In the genomic region with DNA sequence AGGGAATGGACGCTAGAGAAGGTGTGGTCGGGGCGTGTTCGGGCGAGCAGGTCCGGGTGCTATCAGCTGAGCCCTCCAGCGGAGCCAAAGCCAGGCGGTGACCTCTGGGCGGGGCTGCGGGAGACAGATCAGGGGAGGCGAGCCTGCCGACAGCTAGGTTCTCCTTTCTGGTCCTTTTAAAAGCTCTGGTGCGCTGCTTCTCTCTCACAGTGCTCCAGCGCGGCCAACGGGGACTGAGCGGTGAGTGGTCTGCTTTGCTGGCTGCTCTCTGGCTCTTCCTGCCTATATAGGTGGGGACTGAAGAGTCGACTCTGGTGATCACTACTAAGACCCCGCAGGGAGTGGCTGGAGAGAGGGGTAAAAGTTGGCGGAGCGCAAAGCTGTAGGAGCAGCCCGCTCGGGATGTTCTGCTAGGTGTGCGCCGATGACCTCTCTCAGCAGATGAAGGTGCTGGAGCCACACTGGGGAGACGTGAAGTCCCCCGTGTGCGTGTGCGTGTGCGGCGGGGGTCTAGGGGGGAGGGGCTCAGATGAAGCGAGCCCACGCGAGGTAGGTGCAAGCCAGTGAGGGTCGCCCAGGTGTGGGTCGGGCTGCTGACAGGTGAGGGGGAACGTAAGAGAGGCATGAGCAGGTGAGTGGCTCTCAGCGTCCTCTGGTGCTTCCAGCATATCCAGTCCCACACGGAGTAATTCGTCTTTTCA, we compare ENCODE assay signal across 8 mouse cellular contexts. TPM values are rescaled to one million over a fixed set of nuclear protein-coding genes. Genes with fewer than 3 reads are reported as not detected.
A peak's percentile ranks its signal among the peaks of the same experiment; 100 is the strongest.
DNase-seq lines count a peak whose midpoint lies in the region; ATAC-seq and TF ChIP-seq lines count a peak whose summit lies in the region.

No protein-coding gene starts in this region.

- no peaks in the 10 kb centered on the region for H3K9me3 ChIP-seq in intestine, embryonic 14.5 days (ENCODE audit: control insufficient read depth, low read length)
- no peaks in the 10 kb centered on the region for H3K9me3 ChIP-seq in liver, embryonic 16.5 days (replicated peaks; ENCODE audit: control insufficient read depth, low read length)
- H3K9me3 ChIP-seq in neural tube, embryonic 11.5 days (ENCODE audit: control insufficient read depth, low read length): no peaks in the 10 kb centered on the region

- H3K9ac ChIP-seq in intestine, embryonic 14.5 days (ENCODE audit: low read length): no peak overlapping the region
- no peak overlapping the region for H3K9ac ChIP-seq in liver, embryonic 16.5 days (ENCODE audit: low read depth, low read length)
- peak overlapping the region; percentile 31 for H3K9ac ChIP-seq in neural tube, embryonic 11.5 days (ENCODE audit: low read length)

- H3K36me3 ChIP-seq in intestine, embryonic 14.5 days (ENCODE audit: control insufficient read depth, insufficient read depth, low read length): no peaks in the 10 kb centered on the region
- no peaks in the 10 kb centered on the region for H3K36me3 ChIP-seq in liver, embryonic 16.5 days (ENCODE audit: control insufficient read depth, insufficient read depth)
- no peaks in the 10 kb centered on the region for H3K36me3 ChIP-seq in neural tube, embryonic 11.5 days (ENCODE audit: control insufficient read depth, insufficient read depth, low read length)

- ATAC-seq in cerebellum, adult (ENCODE audit: insufficient number of reproducible peaks, low FRiP score, low TSS enrichment): peak; percentile 46
- peak; percentile 53 for ATAC-seq in intestine, embryonic 14.5 days (replicated peaks; ENCODE audit: low FRiP score, low TSS enrichment, low read depth)
- ATAC-seq in liver, embryonic 16.5 days (ENCODE audit: low read depth): peak; percentile 56
- ATAC-seq in neural tube, embryonic 11.5 days (ENCODE audit: insufficient read depth, low FRiP score, low TSS enrichment): peak; percentile 61

- H3K27ac ChIP-seq in bone marrow macrophage, adult 2 months (ENCODE audit: insufficient read depth, low read depth, low read length): no peak overlapping the region
- no peak overlapping the region for H3K27ac ChIP-seq in intestine, embryonic 14.5 days (ENCODE audit: low read depth)
- H3K27ac ChIP-seq in liver, embryonic 16.5 days (ENCODE audit: low read length): no peak overlapping the region
- H3K27ac ChIP-seq in neural tube, embryonic 11.5 days (ENCODE audit: low read depth, low read length): no peak overlapping the region

- no peak for TF ChIP-seq CTCF in bone marrow macrophage, adult 2 months (IDR thresholded peaks at IDR 0.05; ENCODE audit: low read depth, low read length)

- WGBS in intestine, embryonic 14.5 days: under 1% methylated on average over 40 of the region's 40 CpGs
- WGBS in liver, embryonic 16.5 days (ENCODE audit: insufficient replicate concordance): under 1% methylated on average over 40 of the region's 40 CpGs
- WGBS in neural tube, embryonic 11.5 days: under 1% methylated on average over 40 of the region's 40 CpGs

- peak overlapping the region; percentile 62 for H3K4me2 ChIP-seq in intestine, embryonic 14.5 days (ENCODE audit: low read length)
- H3K4me2 ChIP-seq in liver, embryonic 16.5 days (ENCODE audit: low read depth, low read length): peak overlapping the region; percentile 62
- peak overlapping the region; percentile 75 for H3K4me2 ChIP-seq in neural tube, embryonic 11.5 days (ENCODE audit: low read depth)

- no peaks in the 10 kb centered on the region for H3K4me1 ChIP-seq in bone marrow macrophage, adult 2 months (ENCODE audit: control insufficient read depth, insufficient read depth, low read length)
- peaks cover 11% of the 10 kb centered on the region for H3K4me1 ChIP-seq in intestine, embryonic 14.5 days (replicated peaks; ENCODE audit: control insufficient read depth, insufficient read depth, low read length)
- H3K4me1 ChIP-seq in liver, embryonic 16.5 days (ENCODE audit: control insufficient read depth, low read depth, low read length): peaks cover 10% of the 10 kb centered on the region
- H3K4me1 ChIP-seq in neural tube, embryonic 11.5 days (ENCODE audit: control insufficient read depth, insufficient read depth, low read length): peaks cover 11% of the 10 kb centered on the region; the same call in 1 of the 2 replicates

- no peak for TF ChIP-seq POLR2A in bone marrow macrophage, adult 2 months (IDR thresholded peaks at IDR 0.05; ENCODE audit: borderline replicate concordance, low read depth, low read length)

- peak overlapping the region; percentile 41 for H3K4me3 ChIP-seq in bone marrow macrophage, adult 2 months (ENCODE audit: insufficient read depth, low read length)
- peak overlapping the region; percentile 21 for H3K4me3 ChIP-seq in intestine, embryonic 14.5 days (ENCODE audit: low read depth, low read length)
- H3K4me3 ChIP-seq in liver, embryonic 16.5 days (ENCODE audit: low read depth, low read length): peak overlapping the region; percentile 48
- peak overlapping the region; percentile 39 for H3K4me3 ChIP-seq in neural tube, embryonic 11.5 days (ENCODE audit: low read depth, low read length)

- DNase-seq in cerebellum, adult 11-12 months: no peak
- DNase-seq in forelimb bud, embryonic 11.5 days (ENCODE audit: low read depth, low spot score): peak; percentile 5
- peak; percentile 74 for DNase-seq in intestine, embryonic 14.5 days (ENCODE audit: low spot score)
- peak; percentile 49 for DNase-seq in neural tube, embryonic 11.5 days (ENCODE audit: low spot score)
- DNase-seq in thymus, postnatal 10 days (ENCODE audit: low spot score in 2 of 2): no peak

- H3K27me3 ChIP-seq in intestine, embryonic 14.5 days (replicated peaks; ENCODE audit: control insufficient read depth, insufficient read depth, low read length): peaks cover 68% of the 10 kb centered on the region
- peaks cover 39% of the 10 kb centered on the region for H3K27me3 ChIP-seq in liver, embryonic 16.5 days (ENCODE audit: control insufficient read depth, insufficient read depth, low read depth, low read length)
- peaks cover 26% of the 10 kb centered on the region for H3K27me3 ChIP-seq in neural tube, embryonic 11.5 days (ENCODE audit: control insufficient read depth, insufficient read depth, low read length)

RNA-seq across cellular contexts. Expression of gene Upp1, which starts 0.7 kb away (rescaled TPM):
- polyA plus RNA-seq in bone marrow macrophage, adult 2 months (2012; ENCODE audit: insufficient read depth, insufficient read length, missing spikeins): not detected in 2 replicates
- 4.7 and 6.7 TPM in 2 replicates for polyA plus RNA-seq in intestine, embryonic 14.5 days (2014; fragmentation: Nextera tagmentation; extraction: Ambion mirVana)
- polyA plus RNA-seq in liver, embryonic 16.5 days (2015; fragmentation: Nextera tagmentation; extraction: Ambion mirVana): 1.3 TPM in 2 replicates
- polyA plus RNA-seq in neural tube, embryonic 11.5 days (2014; fragmentation: Nextera tagmentation; extraction: Ambion mirVana): 5.7 and 5.8 TPM in 2 replicates

Comparison
In these comparisons a context has a peak if more than half of its experiments do, and no peak if none do; other contexts are left out.
1. DNase-seq: peak in forelimb bud, embryonic 11.5 days (single experiment), intestine, embryonic 14.5 days (single experiment) and neural tube, embryonic 11.5 days (single experiment); none in cerebellum, adult 11-12 months (single experiment) and thymus, postnatal 10 days (0 of 2).
2. Peak in every context shown above with its lines, with median percentiles within 50 percentile points of each other: ATAC-seq, H3K4me3 ChIP-seq and H3K4me2 ChIP-seq.